Mouse (Mus musculus) stomach, embryonic 15.5 days (tissue): ENCODE measurements around the gene Ifna15. TPM values are rescaled to one million over a fixed set of nuclear protein-coding genes. Genes with fewer than 3 reads are reported as not detected.
"Not testable (repeated sequence)": the region's sequence is repeated elsewhere in the genome, so short reads cannot be mapped to it uniquely, and the experiment has no call there.

Experiments
- ATAC-seq: fragments of 200-750 bp; cut with Nextera tagmentation; 2 replicates; pipeline ENCODE4 v1.8.0; 2017; ENCODE audit warnings: low read depth, moderate number of reproducible peaks, moderate TSS enrichment; ENCODE audit not compliant: insufficient read depth, low FRiP score
- H3K27ac ChIP-seq: fragments of 300-500 bp; sonication (generic); 2 replicates; pipeline ENCODE4 v1.5.1; 2015; ENCODE audit warnings: mild to moderate bottlenecking, inconsistent platforms
- H3K27me3 ChIP-seq: fragments of 300-500 bp; sonication (generic); replicated peaks from 2 replicates; pipeline ENCODE4 v1.6.1; 2015; ENCODE audit warnings: inconsistent platforms
- H3K36me3 ChIP-seq: fragments of 300-500 bp; sonication (generic); 2 replicates; pipeline ENCODE4 v1.6.1; 2015; ENCODE audit warnings: inconsistent platforms
- H3K4me1 ChIP-seq: fragments of 300-500 bp; sonication (generic); 2 replicates; pipeline ENCODE4 v1.6.1; 2015; ENCODE audit warnings: inconsistent platforms
- H3K4me2 ChIP-seq: fragments of 300-500 bp; sonication (generic); 2 replicates; pipeline ENCODE4 v1.6.1; 2015; ENCODE audit warnings: mild to moderate bottlenecking, inconsistent platforms
- H3K4me3 ChIP-seq: fragments of 300-500 bp; sonication (generic); replicated peaks from 2 replicates; pipeline ENCODE4 v1.5.1; 2015; ENCODE audit warnings: inconsistent platforms
- H3K9ac ChIP-seq: fragments of 300-500 bp; sonication (generic); 2 replicates; pipeline ENCODE4 v1.6.1; 2015; ENCODE audit warnings: inconsistent platforms
- H3K9me3 ChIP-seq: fragments of 300-500 bp; sonication (generic); 2 replicates; pipeline ENCODE4 v1.6.1; 2016; ENCODE audit warnings: inconsistent platforms
- WGBS: fragments of 180-500 bp; shearing (Covaris S2); methylation state at CpG from one replicate; pipeline ENCODE4 v1.1.7; 2015; 5-methylcytosine and 5-hydroxymethylcytosine counted together
- polyA plus RNA-seq: library from polyadenylated mRNA; unstranded; fragments of >200 nt; fragmentation: Nextera tagmentation; extraction: Ambion mirVana; gene quantifications from 2 replicates; pipeline ENCODE4 v1.2.1, GENCODE M21; 2015

Gene Ifna15
- not detected in 2 replicates for polyA plus RNA-seq

GRCm38 (mm10) chr4:88558145-88558544, at the start of gene Ifna15:
TSS of gene Ifna15 (minus strand) at chr4:88558245.
- H3K36me3 ChIP-seq, H3K27me3 ChIP-seq, H3K4me2 ChIP-seq, H3K4me3 ChIP-seq, H3K27ac ChIP-seq, ATAC-seq, H3K4me1 ChIP-seq, H3K9me3 ChIP-seq, H3K9ac ChIP-seq: not testable (repeated sequence)

GRCm38 (mm10) chr4:88603276-88603675, 45.2 kb upstream of the Ifna15 start, which contains the start of gene Ifna12:
TSS of gene Ifna12 (minus strand) at chr4:88603376.
- Histone ChIP-seq H3K27ac (no peak within 1 kb of the TSS), H3K9me3 (no peaks in the 10 kb centered on the region), H3K4me1 (no peaks in the 10 kb centered on the region), H3K9ac (no peak within 1 kb of the TSS), H3K36me3 (no peaks in the 10 kb centered on the region), H3K4me2 (no peak within 1 kb of the TSS), H3K27me3 (no peaks in the 10 kb centered on the region), H3K4me3 (no peak within 1 kb of the TSS)
- no peak for ATAC-seq

- H3K36me3 ChIP-seq, result no peaks in the 10 kb centered on the region
- no peak within 1 kb of the TSS for H3K4me2 ChIP-seq
- no peak within 1 kb of the TSS for H3K9ac ChIP-seq
- H3K9me3 ChIP-seq, result no peaks in the 10 kb centered on the region
- H3K27me3 ChIP-seq, result no peaks in the 10 kb centered on the region
- no peak for ATAC-seq
- WGBS, result 79% methylated on average over 1 of the region's 1 CpGs
- H3K27ac ChIP-seq, result no peak within 1 kb of the TSS
- H3K4me1 ChIP-seq, result no peaks in the 10 kb centered on the region
- no peak within 1 kb of the TSS for H3K4me3 ChIP-seq
Observed at GRCm38 (mm10) chr4:88592285-88592684, 34.2 kb upstream of the Ifna15 start, which contains the start of gene Ifna9. TSS of gene Ifna9 (minus strand) at chr4:88592385.

GRCm38 (mm10) chr4:88571698-88572097, 13.7 kb upstream of the Ifna15 start, which contains the start of gene Ifna14:
TSS of gene Ifna14 (minus strand) at chr4:88571798.
- Histone ChIP-seq H3K9ac (no peak within 1 kb of the TSS), H3K4me2 (no peak within 1 kb of the TSS), H3K27ac (no peak within 1 kb of the TSS), H3K27me3 (no peaks in the 10 kb centered on the region), H3K36me3 (no peaks in the 10 kb centered on the region), H3K4me3 (no peak within 1 kb of the TSS), H3K4me1 (no peaks in the 10 kb centered on the region), H3K9me3 (no peaks in the 10 kb centered on the region)
- 75% methylated on average over 1 of the region's 1 CpGs for WGBS
- ATAC-seq, result no peak

GRCm38 (mm10) chr4:88561791-88562190, 3.7 kb upstream of the Ifna15 start:
- 90% methylated on average over 1 of the region's 1 CpGs for WGBS
- ATAC-seq, result no peak
- H3K9me3 ChIP-seq, result no peaks in the 10 kb centered on the region

GRCm38 (mm10) chr4:88550161-88550945, 7.7 kb downstream of the Ifna15 start:
- Histone ChIP-seq H3K4me3 (peak overlapping the region; percentile 38), H3K27me3 (no peaks in the 10 kb centered on the region), H3K4me1 (no peaks in the 10 kb centered on the region), H3K9ac (no peak overlapping the region; the same call in 1 of the 2 replicates), H3K9me3 (no peaks in the 10 kb centered on the region), H3K27ac (no peak overlapping the region), H3K4me2 (peak overlapping the region; percentile 58), H3K36me3 (no peaks in the 10 kb centered on the region)
- 26% methylated on average over 22 of the region's 22 CpGs for WGBS
- ATAC-seq, result peak; percentile 85

More at GRCm38 (mm10) chr4:88561791-88562190, 3.7 kb upstream of the Ifna15 start:
- H3K4me1 ChIP-seq, result no peaks in the 10 kb centered on the region
- H3K9ac ChIP-seq, result no peak overlapping the region
- H3K36me3 ChIP-seq, result no peaks in the 10 kb centered on the region
- H3K4me3 ChIP-seq, result no peak overlapping the region
- H3K4me2 ChIP-seq, result no peak overlapping the region
- H3K27ac ChIP-seq, result no peak overlapping the region
- no peaks in the 10 kb centered on the region for H3K27me3 ChIP-seq

- ATAC-seq, result no peak
- 56% methylated on average over 1 of the region's 1 CpGs for WGBS
- Histone ChIP-seq H3K9ac (no peak overlapping the region), H3K4me1 (no peaks in the 10 kb centered on the region), H3K36me3 (no peaks in the 10 kb centered on the region), H3K27ac (no peak overlapping the region), H3K27me3 (no peaks in the 10 kb centered on the region), H3K4me2 (no peak overlapping the region), H3K4me3 (no peak overlapping the region), H3K9me3 (no peaks in the 10 kb centered on the region)
Observed at GRCm38 (mm10) chr4:88547986-88548385, 10.1 kb downstream of the Ifna15 start.

GRCm38 (mm10) chr4:88543649-88544234, 14.3 kb downstream of the Ifna15 start:
- ATAC-seq, result peak; percentile 43; the same call in 1 of the 2 replicates
- H3K36me3 ChIP-seq, result no peaks in the 10 kb centered on the region
- 43% methylated on average over 2 of the region's 2 CpGs for WGBS

GRCm38 (mm10) chr4:88537328-88537727, 20.7 kb downstream of the Ifna15 start:
- Histone ChIP-seq H3K9me3 (no peaks in the 10 kb centered on the region), H3K4me1 (no peaks in the 10 kb centered on the region), H3K4me2 (no peak overlapping the region), H3K36me3 (no peaks in the 10 kb centered on the region), H3K27ac (no peak overlapping the region), H3K4me3 (no peak overlapping the region), H3K9ac (no peak overlapping the region), H3K27me3 (no peaks in the 10 kb centered on the region)
- WGBS, result 48% methylated on average over 12 of the region's 12 CpGs
- ATAC-seq, result no peak; the same call in 1 of the 2 replicates

More at GRCm38 (mm10) chr4:88543649-88544234, 14.3 kb downstream of the Ifna15 start:
- no peak overlapping the region for H3K9ac ChIP-seq
- no peaks in the 10 kb centered on the region for H3K4me1 ChIP-seq
- no peak overlapping the region for H3K4me2 ChIP-seq
- H3K27ac ChIP-seq, result no peak overlapping the region
- H3K4me3 ChIP-seq, result no peak overlapping the region
- H3K9me3 ChIP-seq, result no peaks in the 10 kb centered on the region
- no peaks in the 10 kb centered on the region for H3K27me3 ChIP-seq

- no peak overlapping the region for H3K4me3 ChIP-seq
Observed at GRCm38 (mm10) chr4:88536640-88537039, 21.4 kb downstream of the Ifna15 start.

GRCm38 (mm10) chr4:88535742-88536141, 22.3 kb downstream of the Ifna15 start:
- H3K27ac ChIP-seq, result no peak overlapping the region
- no peaks in the 10 kb centered on the region for H3K36me3 ChIP-seq
- no peak overlapping the region for H3K4me3 ChIP-seq
- H3K9ac ChIP-seq, result no peak overlapping the region
- 92% methylated on average over 1 of the region's 1 CpGs for WGBS
- H3K4me1 ChIP-seq, result no peaks in the 10 kb centered on the region
- no peaks in the 10 kb centered on the region for H3K27me3 ChIP-seq
- ATAC-seq, result peak; percentile 79
- no peaks in the 10 kb centered on the region for H3K9me3 ChIP-seq
- no peak overlapping the region for H3K4me2 ChIP-seq

More at GRCm38 (mm10) chr4:88536640-88537039, 21.4 kb downstream of the Ifna15 start:
- Histone ChIP-seq H3K36me3 (no peaks in the 10 kb centered on the region), H3K27ac (no peak overlapping the region), H3K4me2 (no peak overlapping the region), H3K9me3 (no peaks in the 10 kb centered on the region), H3K4me1 (no peaks in the 10 kb centered on the region), H3K9ac (no peak overlapping the region), H3K27me3 (no peaks in the 10 kb centered on the region)
- no peak; the same call in 1 of the 2 replicates for ATAC-seq
- WGBS, result 30% methylated on average over 7 of the region's 7 CpGs

GRCm38 (mm10) chr4:88534903-88535302, 23.1 kb downstream of the Ifna15 start:
- Histone ChIP-seq H3K36me3 (no peaks in the 10 kb centered on the region), H3K4me2 (no peak overlapping the region), H3K27ac (no peak overlapping the region), H3K4me1 (no peaks in the 10 kb centered on the region), H3K9ac (no peak overlapping the region), H3K4me3 (no peak overlapping the region), H3K9me3 (no peaks in the 10 kb centered on the region), H3K27me3 (no peaks in the 10 kb centered on the region)
- no peak for ATAC-seq
- 85% methylated on average over 1 of the region's 1 CpGs for WGBS
